ENCODE assay signal across 30 mouse cellular contexts in genomic region chr6:52276382-52276781, GRCm38 (mm10). TPM values are rescaled to one million over a fixed set of nuclear protein-coding genes. Genes with fewer than 3 reads are reported as not detected.
DNase-seq lines count a peak whose midpoint lies in the region; ATAC-seq lines count a peak whose summit lies in the region.
"Had no signal": no experiment of that assay in that cellular context is flagged by ENCODE, and none has a peak within 500 bp of the region (broad histone marks: within the 10 kb centered on the region; RNA-seq: fewer than 3 reads in every experiment).

No protein-coding gene starts in this region.

- H3K27me3 ChIP-seq in hindbrain, embryonic 11.5 days (ENCODE audit: control insufficient read depth, insufficient read depth, low read length) = peaks cover 70% of the 10 kb centered on the region
- H3K27me3 ChIP-seq in hindbrain, embryonic 12.5 days = peaks cover 95% of the 10 kb centered on the region
- peaks cover 59% of the 10 kb centered on the region for H3K27me3 ChIP-seq in limb, embryonic 12.5 days

- ATAC-seq in hindbrain, embryonic 11.5 days (ENCODE audit: low FRiP score) = no peak
- ATAC-seq in hindbrain, embryonic 12.5 days (ENCODE audit: low FRiP score) = no peak
- no peak for ATAC-seq in limb, embryonic 12.5 days (ENCODE audit: insufficient number of reproducible peaks, insufficient read depth, low FRiP score, low TSS enrichment, low read depth)
- ATAC-seq: activated CD4-positive, CD25-positive, alpha-beta regulatory T cell, adult 4 months; forebrain, embryonic 14.5 days; forebrain, postnatal 0 days; hindbrain, postnatal 0 days; inflammation-experienced regulatory T-cells, adult 6 months had no signal

- no peak overlapping the region for H3K9ac ChIP-seq in hindbrain, embryonic 11.5 days (ENCODE audit: low read depth, low read length)
- no peak overlapping the region for H3K9ac ChIP-seq in hindbrain, embryonic 12.5 days
- no peak overlapping the region for H3K9ac ChIP-seq in limb, embryonic 12.5 days (replicated peaks)
- H3K9ac ChIP-seq: embryonic facial prominence, embryonic 12.5 days; embryonic facial prominence, embryonic 15.5 days; forebrain, postnatal 0 days; hindbrain, embryonic 14.5 days had no signal

- DNase-seq in embryo, embryonic 10.5 days (ENCODE audit: low spot score) = peak; percentile 34
- DNase-seq in embryo, embryonic 9.5 days (ENCODE audit: extremely low spot score) = no peak
- peak; percentile 37 for DNase-seq in hindbrain, embryonic 11.5 days (ENCODE audit: low spot score)
- peak; percentile 47 for DNase-seq in forelimb bud, embryonic 11.5 days (ENCODE audit: low read depth, low spot score)
- DNase-seq in left cerebral cortex, postnatal 36 days (ENCODE audit: low spot score in 2 of 2) = no peak
- no peak for DNase-seq in layer of hippocampus, postnatal 25 days (ENCODE audit: extremely low spot score in 1 of 2, low spot score in 1 of 2)
- DNase-seq: adrenal gland, adult 8-10 months; adrenal gland, postnatal 25 days; cerebellum, adult 18-20 months; cerebellum, adult 9-10 months; cerebellum, postnatal 14 days; forebrain, postnatal 0 days; gastrocnemius, postnatal 25 days; heart, adult 2 months had no signal

- no peaks in the 10 kb centered on the region for H3K36me3 ChIP-seq in hindbrain, embryonic 11.5 days (ENCODE audit: control insufficient read depth, insufficient read depth, low read length)
- H3K36me3 ChIP-seq in hindbrain, embryonic 12.5 days = no peaks in the 10 kb centered on the region
- no peaks in the 10 kb centered on the region for H3K36me3 ChIP-seq in limb, embryonic 12.5 days
- H3K36me3 ChIP-seq: embryonic facial prominence, embryonic 12.5 days; embryonic facial prominence, embryonic 15.5 days had no signal

- no peaks in the 10 kb centered on the region for H3K9me3 ChIP-seq in hindbrain, embryonic 11.5 days (ENCODE audit: control insufficient read depth, low read length)
- H3K9me3 ChIP-seq in hindbrain, embryonic 12.5 days (replicated peaks) = no peaks in the 10 kb centered on the region
- no peaks in the 10 kb centered on the region for H3K9me3 ChIP-seq in limb, embryonic 12.5 days
- H3K9me3 ChIP-seq: embryonic facial prominence, embryonic 12.5 days; embryonic facial prominence, embryonic 15.5 days had no signal

- intact Hi-C loops in left cerebral cortex, postnatal 36 days (cut with DNase I) = no loop called here

- no peak overlapping the region for H3K4me2 ChIP-seq in hindbrain, embryonic 11.5 days (replicated peaks; ENCODE audit: low read depth, low read length)
- no peak overlapping the region for H3K4me2 ChIP-seq in hindbrain, embryonic 12.5 days (replicated peaks)
- H3K4me2 ChIP-seq in limb, embryonic 12.5 days = peak overlapping the region; percentile 19
- H3K4me2 ChIP-seq: embryonic facial prominence, embryonic 12.5 days; embryonic facial prominence, embryonic 15.5 days; heart, embryonic 11.5 days; hindbrain, embryonic 14.5 days had no signal

- no peaks in the 10 kb centered on the region for H3K4me1 ChIP-seq in hindbrain, embryonic 11.5 days (replicated peaks; ENCODE audit: control insufficient read depth, insufficient read depth, low read length)
- H3K4me1 ChIP-seq in hindbrain, embryonic 12.5 days = no peaks in the 10 kb centered on the region
- H3K4me1 ChIP-seq in limb, embryonic 12.5 days (replicated peaks) = peaks cover 51% of the 10 kb centered on the region
- H3K4me1 ChIP-seq: embryonic facial prominence, embryonic 12.5 days had no signal

- no peak overlapping the region for H3K27ac ChIP-seq in hindbrain, embryonic 11.5 days (ENCODE audit: low read depth, low read length)
- H3K27ac ChIP-seq in hindbrain, embryonic 12.5 days = no peak overlapping the region
- H3K27ac ChIP-seq in limb, embryonic 12.5 days = peak overlapping the region; percentile 66
- H3K27ac ChIP-seq: embryonic facial prominence, embryonic 12.5 days; embryonic facial prominence, embryonic 15.5 days; heart, adult 2 months; hindbrain, embryonic 14.5 days; hindbrain, postnatal 0 days had no signal

- WGBS in hindbrain, embryonic 11.5 days = 3% methylated on average over 6 of the region's 6 CpGs
- WGBS in hindbrain, embryonic 12.5 days = 4% methylated on average over 6 of the region's 6 CpGs
- under 1% methylated on average over 6 of the region's 6 CpGs for WGBS in limb, embryonic 12.5 days

- no peak overlapping the region for H3K4me3 ChIP-seq in hindbrain, embryonic 11.5 days (ENCODE audit: low read depth, low read length)
- H3K4me3 ChIP-seq in hindbrain, embryonic 12.5 days = no peak overlapping the region
- H3K4me3 ChIP-seq in limb, embryonic 12.5 days (replicated peaks) = no peak overlapping the region
- H3K4me3 ChIP-seq: embryonic facial prominence, embryonic 12.5 days; embryonic facial prominence, embryonic 15.5 days; heart, adult 2 months had no signal

RNA-seq across cellular contexts. Expression of gene Hoxa13, which starts 15.7 kb away (rescaled TPM):
- not detected in 2 replicates for polyA plus RNA-seq in hindbrain, embryonic 11.5 days (2014; fragmentation: Nextera tagmentation; extraction: Ambion mirVana)
- not detected in 2 replicates for polyA plus RNA-seq in hindbrain, embryonic 12.5 days (2016; fragmentation: Nextera tagmentation; extraction: Ambion mirVana)
- 33.1 and 34.1 TPM in 2 replicates for polyA plus RNA-seq in limb, embryonic 12.5 days (2016; fragmentation: Nextera tagmentation; extraction: Ambion mirVana)
- total RNA-seq in left cerebral cortex, postnatal 36 days (2021) = not detected
- not detected for total RNA-seq in layer of hippocampus, postnatal 25 days (2021)
- total RNA-seq: adrenal gland, adult 8-10 months; adrenal gland, postnatal 25 days; forebrain, postnatal 0 days; heart, adult 2 months; heart, postnatal 25 days; hematopoietic stem cell, adult 5-6 weeks; hindbrain, postnatal 0 days had no signal
- polyA plus RNA-seq: activated CD4-positive, CD25-positive, alpha-beta regulatory T cell, adult 4 months; embryonic facial prominence, embryonic 12.5 days; forebrain, embryonic 11.5 days; forebrain, embryonic 14.5 days; forebrain, postnatal 0 days; heart, adult 2 months; heart, embryonic 11.5 days; heart, embryonic 14.5 days; heart, postnatal 0 days; hindbrain, embryonic 14.5 days; hindbrain, postnatal 0 days; inflammation-experienced regulatory T-cells, adult 6 months had no signal

RNA-seq across cellular contexts. Expression of gene Hoxa11, which starts 30.8 kb away (rescaled TPM):
- polyA plus RNA-seq in hindbrain, embryonic 11.5 days (2014; fragmentation: Nextera tagmentation; extraction: Ambion mirVana) = not detected in 2 replicates
- polyA plus RNA-seq in hindbrain, embryonic 12.5 days (2016; fragmentation: Nextera tagmentation; extraction: Ambion mirVana) = not detected in 2 replicates
- 88.2 and 96.8 TPM in 2 replicates for polyA plus RNA-seq in limb, embryonic 12.5 days (2016; fragmentation: Nextera tagmentation; extraction: Ambion mirVana)
- not detected for total RNA-seq in left cerebral cortex, postnatal 36 days (2021)
- not detected for total RNA-seq in layer of hippocampus, postnatal 25 days (2021)
- total RNA-seq: adrenal gland, adult 8-10 months; adrenal gland, postnatal 25 days; forebrain, postnatal 0 days; heart, adult 2 months; heart, postnatal 25 days; hematopoietic stem cell, adult 5-6 weeks; hindbrain, postnatal 0 days had no signal
- polyA plus RNA-seq: activated CD4-positive, CD25-positive, alpha-beta regulatory T cell, adult 4 months; embryonic facial prominence, embryonic 15.5 days; forebrain, embryonic 11.5 days; forebrain, embryonic 14.5 days; forebrain, postnatal 0 days; heart, adult 2 months; heart, embryonic 11.5 days; heart, embryonic 14.5 days; heart, postnatal 0 days; hindbrain, embryonic 14.5 days; hindbrain, postnatal 0 days; inflammation-experienced regulatory T-cells, adult 6 months had no signal

RNA-seq across cellular contexts. Expression of gene Hoxa10, which starts 35.7 kb away (rescaled TPM):
- not detected in 2 replicates for polyA plus RNA-seq in hindbrain, embryonic 11.5 days (2014; fragmentation: Nextera tagmentation; extraction: Ambion mirVana)
- not detected in 2 replicates for polyA plus RNA-seq in hindbrain, embryonic 12.5 days (2016; fragmentation: Nextera tagmentation; extraction: Ambion mirVana)
- 272 and 294 TPM in 2 replicates for polyA plus RNA-seq in limb, embryonic 12.5 days (2016; fragmentation: Nextera tagmentation; extraction: Ambion mirVana)
- not detected for total RNA-seq in left cerebral cortex, postnatal 36 days (2021)
- total RNA-seq in layer of hippocampus, postnatal 25 days (2021) = not detected
- total RNA-seq: adrenal gland, postnatal 25 days; forebrain, postnatal 0 days; heart, adult 2 months; heart, postnatal 25 days; hindbrain, postnatal 0 days had no signal
- polyA plus RNA-seq: activated CD4-positive, CD25-positive, alpha-beta regulatory T cell, adult 4 months; embryonic facial prominence, embryonic 15.5 days; forebrain, embryonic 11.5 days; forebrain, embryonic 14.5 days; forebrain, postnatal 0 days; heart, adult 2 months; heart, postnatal 0 days; hindbrain, postnatal 0 days; inflammation-experienced regulatory T-cells, adult 6 months had no signal

RNA-seq across cellular contexts. Expression of gene Evx1, which starts 36.9 kb away (rescaled TPM):
- polyA plus RNA-seq in hindbrain, embryonic 11.5 days (2014; fragmentation: Nextera tagmentation; extraction: Ambion mirVana) = 5.2 and 5.9 TPM in 2 replicates
- 11.5 and 12.6 TPM in 2 replicates for polyA plus RNA-seq in hindbrain, embryonic 12.5 days (2016; fragmentation: Nextera tagmentation; extraction: Ambion mirVana)
- polyA plus RNA-seq in limb, embryonic 12.5 days (2016; fragmentation: Nextera tagmentation; extraction: Ambion mirVana) = 4.8 and 5.2 TPM in 2 replicates
- not detected for total RNA-seq in left cerebral cortex, postnatal 36 days (2021)
- not detected for total RNA-seq in layer of hippocampus, postnatal 25 days (2021)
- total RNA-seq: adrenal gland, adult 8-10 months; adrenal gland, postnatal 25 days; forebrain, postnatal 0 days; gastrocnemius, adult 8-10 months; gastrocnemius, postnatal 25 days; heart, adult 2 months; heart, postnatal 25 days; hematopoietic stem cell, adult 5-6 weeks had no signal
- polyA plus RNA-seq: activated CD4-positive, CD25-positive, alpha-beta regulatory T cell, adult 4 months; embryonic facial prominence, embryonic 15.5 days; forebrain, embryonic 11.5 days; forebrain, embryonic 14.5 days; forebrain, postnatal 0 days; heart, adult 2 months; heart, embryonic 11.5 days; heart, embryonic 14.5 days; heart, postnatal 0 days; inflammation-experienced regulatory T-cells, adult 6 months had no signal

RNA-seq across cellular contexts. Expression of gene Hoxa9, which starts 45.5 kb away (rescaled TPM):
- 0.25 and 1.1 TPM in 2 replicates for polyA plus RNA-seq in hindbrain, embryonic 11.5 days (2014; fragmentation: Nextera tagmentation; extraction: Ambion mirVana)
- polyA plus RNA-seq in hindbrain, embryonic 12.5 days (2016; fragmentation: Nextera tagmentation; extraction: Ambion mirVana) = 0.12 TPM in 1 of 2 replicates, not detected in the other
- 74.7 and 77.4 TPM in 2 replicates for polyA plus RNA-seq in limb, embryonic 12.5 days (2016; fragmentation: Nextera tagmentation; extraction: Ambion mirVana)
- total RNA-seq in left cerebral cortex, postnatal 36 days (2021) = not detected
- total RNA-seq in layer of hippocampus, postnatal 25 days (2021) = not detected
- total RNA-seq: forebrain, postnatal 0 days; heart, adult 2 months; heart, postnatal 25 days had no signal
- polyA plus RNA-seq: embryonic facial prominence, embryonic 12.5 days; forebrain, embryonic 11.5 days; forebrain, embryonic 14.5 days; forebrain, postnatal 0 days; heart, postnatal 0 days; hindbrain, postnatal 0 days had no signal

Comparison
In these comparisons a context has a peak if more than half of its experiments do, and no peak if none do; other contexts are left out.
1. DNase-seq: peak in embryo, embryonic 10.5 days (single experiment), hindbrain, embryonic 11.5 days (single experiment) and forelimb bud, embryonic 11.5 days (single experiment); none in embryo, embryonic 9.5 days (single experiment), left cerebral cortex, postnatal 36 days (0 of 2) and layer of hippocampus, postnatal 25 days (0 of 2).
2. RNA of gene Hoxa13, which starts 15.7 kb away (polyA plus RNA-seq): 33.1 to 34.1 TPM in limb, embryonic 12.5 days; not detected in hindbrain, embryonic 11.5 days and not detected in hindbrain, embryonic 12.5 days; every median in the first group is over 10 times any median in the second.
3. RNA of gene Hoxa11, which starts 30.8 kb away (polyA plus RNA-seq): 88.2 to 96.8 TPM in limb, embryonic 12.5 days; not detected in hindbrain, embryonic 11.5 days and not detected in hindbrain, embryonic 12.5 days; every median in the first group is over 10 times any median in the second.
4. RNA of gene Hoxa10, which starts 35.7 kb away (polyA plus RNA-seq): 272 to 294 TPM in limb, embryonic 12.5 days; not detected in hindbrain, embryonic 11.5 days and not detected in hindbrain, embryonic 12.5 days; every median in the first group is over 100 times any median in the second.